Mouse (Mus musculus) testis, postnatal 14 days (tissue): Measurements from ENCODE around the gene Mpped2.

Experiments used
- DNase-seq: peaks from one replicate; pipeline ENCODE4 v3.0.0; 2021; ENCODE audit warnings: low spot score

The Mpped2 gene

GRCm38 (mm10) chr2:106705664-106706063 is 12.6 kb downstream of the Mpped2 start:
- DNase-seq: no peak

GRCm38 (mm10) chr2:106707136-106707535 is 14.1 kb downstream of the Mpped2 start:
- no peak for DNase-seq

GRCm38 (mm10) chr2:106710862-106711477 is 17.9 kb downstream of the Mpped2 start:
- no peak for DNase-seq

- no peak for DNase-seq
Observed at GRCm38 (mm10) chr2:106711506-106711905, 18.4 kb downstream of the Mpped2 start.

GRCm38 (mm10) chr2:106713151-106713550 is 20.1 kb downstream of the Mpped2 start:
- DNase-seq: no peak

GRCm38 (mm10) chr2:106715674-106716364 is 22.8 kb downstream of the Mpped2 start:
- no peak for DNase-seq

GRCm38 (mm10) chr2:106716365-106716717 is 23.3 kb downstream of the Mpped2 start:
- no peak for DNase-seq

- DNase-seq: no peak
Observed at GRCm38 (mm10) chr2:106718888-106719287, 25.8 kb downstream of the Mpped2 start.

GRCm38 (mm10) chr2:106719434-106719833 is 26.4 kb downstream of the Mpped2 start:
- no peak for DNase-seq

- no peak for DNase-seq
Observed at GRCm38 (mm10) chr2:106720644-106721043, 27.6 kb downstream of the Mpped2 start.

- no peak for DNase-seq
Observed at GRCm38 (mm10) chr2:106722020-106722419, 29.0 kb downstream of the Mpped2 start.

GRCm38 (mm10) chr2:106729951-106730564 is 37.0 kb downstream of the Mpped2 start:
- no peak for DNase-seq

- no peak for DNase-seq
Observed at GRCm38 (mm10) chr2:106730608-106731007, 37.5 kb downstream of the Mpped2 start.

- DNase-seq: no peak
Observed at GRCm38 (mm10) chr2:106731478-106731877, 38.4 kb downstream of the Mpped2 start.

GRCm38 (mm10) chr2:106732171-106732570 is 39.1 kb downstream of the Mpped2 start:
- no peak for DNase-seq

GRCm38 (mm10) chr2:106733396-106733795 is 40.3 kb downstream of the Mpped2 start:
- DNase-seq: no peak

- no peak for DNase-seq
Observed at GRCm38 (mm10) chr2:106734004-106734403, 40.9 kb downstream of the Mpped2 start.

- DNase-seq: no peak
Observed at GRCm38 (mm10) chr2:106735211-106735610, 42.1 kb downstream of the Mpped2 start.

GRCm38 (mm10) chr2:106735792-106736359 is 42.8 kb downstream of the Mpped2 start:
- no peak for DNase-seq

- DNase-seq: peak; percentile 68
Observed at GRCm38 (mm10) chr2:106738951-106739350, 45.9 kb downstream of the Mpped2 start.

- DNase-seq: no peak
Observed at GRCm38 (mm10) chr2:106744086-106744485, 51.0 kb downstream of the Mpped2 start.

- DNase-seq: no peak
Observed at GRCm38 (mm10) chr2:106744601-106745000, 51.5 kb downstream of the Mpped2 start.

- DNase-seq: no peak
Observed at GRCm38 (mm10) chr2:106745364-106745763, 52.3 kb downstream of the Mpped2 start.
